In the genomic region with DNA sequence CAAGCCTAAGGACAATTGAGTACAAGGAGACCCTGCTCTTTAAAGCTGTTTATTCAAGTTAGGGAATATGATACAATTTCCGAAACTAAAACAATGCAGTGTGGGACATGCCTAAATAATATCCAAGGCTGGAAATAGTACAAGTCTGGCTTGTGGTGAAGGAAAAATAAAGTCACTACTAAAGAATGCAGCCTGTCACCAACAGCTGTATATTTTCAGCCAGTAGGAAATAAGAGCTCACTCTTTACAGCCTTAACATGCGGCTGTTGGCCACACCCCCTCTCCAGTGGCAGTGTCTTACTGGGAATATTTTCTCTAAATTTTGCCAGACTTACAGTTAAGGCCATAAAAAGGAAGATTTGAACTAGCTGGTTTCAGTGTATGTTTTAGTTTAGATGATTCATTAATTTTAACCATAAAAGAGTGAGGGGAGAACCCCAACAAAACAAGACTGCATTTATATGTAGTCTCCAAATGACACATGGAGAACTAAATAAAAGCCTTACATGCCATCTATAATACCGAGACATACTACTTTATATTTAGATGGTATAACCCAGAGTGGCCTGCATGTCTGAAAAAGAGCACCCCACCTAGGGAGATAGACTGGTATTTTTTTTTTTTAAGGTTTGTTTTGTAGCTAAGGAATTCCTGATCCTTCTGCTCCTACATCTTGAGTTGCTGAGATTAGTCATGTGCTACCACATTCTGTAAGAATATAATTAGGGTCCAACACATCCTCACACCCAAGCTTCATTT, we compare ENCODE assay signal across 8 mouse cellular contexts. TPM values are rescaled to one million over a fixed set of nuclear protein-coding genes. Genes with fewer than 3 reads are reported as not detected.
DNase-seq lines count a peak whose midpoint lies in the region; ATAC-seq and TF ChIP-seq lines count a peak whose summit lies in the region.

No protein-coding gene starts in this region.

- H3ac ChIP-seq in C2C12 (ENCODE audit: control insufficient read depth, insufficient read length, low read depth), result no peak overlapping the region

- no peak for TF ChIP-seq CTCF in C2C12 (IDR thresholded peaks at IDR 0.05; ENCODE audit: control insufficient read depth, insufficient read depth, insufficient read length)

- peaks cover 8% of the 10 kb centered on the region for H3K36me3 ChIP-seq in C2C12 (ENCODE audit: control insufficient read depth, insufficient read depth)
- no peaks in the 10 kb centered on the region for H3K36me3 ChIP-seq in embryonic facial prominence, embryonic 15.5 days
- peaks cover 1% of the 10 kb centered on the region; the same call in 1 of the 2 replicates for H3K36me3 ChIP-seq in intestine, embryonic 14.5 days (ENCODE audit: control insufficient read depth, insufficient read depth, low read length)
- 0 out of 2 replicates have a peak, but pooled peaks cover 2% of the 10 kb centered on the region for H3K36me3 ChIP-seq in lung, embryonic 15.5 days

- peak overlapping the region; percentile 90 for H3K27ac ChIP-seq in embryonic facial prominence, embryonic 15.5 days (replicated peaks)
- H3K27ac ChIP-seq in intestine, embryonic 14.5 days (ENCODE audit: low read depth), result peak overlapping the region; percentile 86
- peak overlapping the region; percentile 95 for H3K27ac ChIP-seq in lung, embryonic 15.5 days

- H3K27me3 ChIP-seq in C2C12 (ENCODE audit: control insufficient read depth, insufficient read depth, insufficient read length), result no peaks in the 10 kb centered on the region
- no peaks in the 10 kb centered on the region for H3K27me3 ChIP-seq in embryonic facial prominence, embryonic 15.5 days
- H3K27me3 ChIP-seq in intestine, embryonic 14.5 days (replicated peaks; ENCODE audit: control insufficient read depth, insufficient read depth, low read length), result no peaks in the 10 kb centered on the region
- no peaks in the 10 kb centered on the region for H3K27me3 ChIP-seq in lung, embryonic 15.5 days

- no peak for DNase-seq in intestine, embryonic 14.5 days (ENCODE audit: low spot score)
- DNase-seq in frontal cortex, postnatal 10 days (ENCODE audit: low spot score in 2 of 2), result no peak
- DNase-seq in MN1 (ENCODE audit: low spot score), result no peak
- DNase-seq in layer of hippocampus, adult 11-12 months (ENCODE audit: low spot score), result no peak
- no peak for DNase-seq in urinary bladder, postnatal 4 days (ENCODE audit: low spot score in 2 of 2)

- no peak overlapping the region for H3K9ac ChIP-seq in embryonic facial prominence, embryonic 15.5 days
- no peak overlapping the region for H3K9ac ChIP-seq in intestine, embryonic 14.5 days (ENCODE audit: low read length)
- no peak overlapping the region for H3K9ac ChIP-seq in lung, embryonic 15.5 days

- peak overlapping the region; percentile 19; the same call in 1 of the 2 replicates for H3K4me2 ChIP-seq in embryonic facial prominence, embryonic 15.5 days (replicated peaks)
- peak overlapping the region; percentile 26; the same call in 1 of the 2 replicates for H3K4me2 ChIP-seq in intestine, embryonic 14.5 days (ENCODE audit: low read length)
- H3K4me2 ChIP-seq in lung, embryonic 15.5 days, result peak overlapping the region; percentile 31

- peaks cover 88% of the 10 kb centered on the region for H3K79me2 ChIP-seq in C2C12 (ENCODE audit: control insufficient read depth, insufficient read depth)

- no peak overlapping the region for H3K4me3 ChIP-seq in C2C12 (ENCODE audit: insufficient read depth, poor library complexity, severe bottlenecking)
- H3K4me3 ChIP-seq in embryonic facial prominence, embryonic 15.5 days (replicated peaks), result no peak overlapping the region
- no peak overlapping the region for H3K4me3 ChIP-seq in intestine, embryonic 14.5 days (ENCODE audit: low read depth, low read length)
- H3K4me3 ChIP-seq in lung, embryonic 15.5 days, result no peak overlapping the region

- H3K4me1 ChIP-seq in embryonic facial prominence, embryonic 15.5 days, result peaks cover 17% of the 10 kb centered on the region
- peaks cover 8% of the 10 kb centered on the region for H3K4me1 ChIP-seq in intestine, embryonic 14.5 days (replicated peaks; ENCODE audit: control insufficient read depth, insufficient read depth, low read length)
- peaks cover 13% of the 10 kb centered on the region for H3K4me1 ChIP-seq in lung, embryonic 15.5 days

- peaks cover 47% of the 10 kb centered on the region for H3K79me3 ChIP-seq in C2C12 (ENCODE audit: low read depth)

- ATAC-seq in embryonic facial prominence, embryonic 15.5 days (ENCODE audit: insufficient number of reproducible peaks, low FRiP score, low TSS enrichment, low read depth), result peak; percentile 88
- peak; percentile 76 for ATAC-seq in intestine, embryonic 14.5 days (replicated peaks; ENCODE audit: low FRiP score, low TSS enrichment, low read depth)
- peak; percentile 98 for ATAC-seq in lung, embryonic 15.5 days (ENCODE audit: borderline replicate concordance, extremely low read depth, low FRiP score, low TSS enrichment)

- 18% methylated on average over 3 of the region's 3 CpGs for WGBS in embryonic facial prominence, embryonic 15.5 days
- 25% methylated on average over 3 of the region's 3 CpGs for whole genome bisulfite sequencing in intestine, embryonic 14.5 days
- WGBS in lung, embryonic 15.5 days, result 29% methylated on average over 3 of the region's 3 CpGs

- H3K9me3 ChIP-seq in embryonic facial prominence, embryonic 15.5 days (replicated peaks), result no peaks in the 10 kb centered on the region
- no peaks in the 10 kb centered on the region for H3K9me3 ChIP-seq in intestine, embryonic 14.5 days (ENCODE audit: control insufficient read depth, low read length)
- no peaks in the 10 kb centered on the region for H3K9me3 ChIP-seq in lung, embryonic 15.5 days

TF ChIP-seq in C2C12, 6 proteins besides CTCF, POLR2A, EP300 and RAD21:
- TF ChIP-seq MAX (IDR thresholded peaks at IDR 0.05), result peak; percentile 72
- no peak for TF ChIP-seq CEBPB (IDR thresholded peaks at IDR 0.05; ENCODE audit: low read depth)
- TF ChIP-seq MYOD1 (IDR thresholded peaks at IDR 0.05; ENCODE audit: control insufficient read depth, insufficient read length, low read depth), result peak; percentile 19

RNA-seq across cellular contexts. Expression of a gene that starts 23.9 kb away (rescaled TPM):
- 26.9 TPM for polyA plus RNA-seq in C2C12 (2012; fragmentation: generic; extraction: Trizol)
- 53.5 and 54.0 TPM in 2 replicates for polyA plus RNA-seq in embryonic facial prominence, embryonic 15.5 days (2015; fragmentation: Nextera tagmentation; extraction: Ambion mirVana)
- 38.5 and 40.0 TPM in 2 replicates for polyA plus RNA-seq in intestine, embryonic 14.5 days (2014; fragmentation: Nextera tagmentation; extraction: Ambion mirVana)
- polyA plus RNA-seq in lung, embryonic 15.5 days (2015; fragmentation: Nextera tagmentation; extraction: Ambion mirVana), result 41.3 and 43.3 TPM in 2 replicates

RNA-seq across cellular contexts. Expression of a gene that starts 54.2 kb away (rescaled TPM):
- 0.42 TPM for polyA plus RNA-seq in C2C12 (2012; fragmentation: generic; extraction: Trizol)
- 6.6 and 7.5 TPM in 2 replicates for polyA plus RNA-seq in embryonic facial prominence, embryonic 15.5 days (2015; fragmentation: Nextera tagmentation; extraction: Ambion mirVana)
- 11.9 and 14.7 TPM in 2 replicates for polyA plus RNA-seq in intestine, embryonic 14.5 days (2014; fragmentation: Nextera tagmentation; extraction: Ambion mirVana)
- 6.3 and 6.5 TPM in 2 replicates for polyA plus RNA-seq in lung, embryonic 15.5 days (2015; fragmentation: Nextera tagmentation; extraction: Ambion mirVana)
